Mouse (Mus musculus) adrenal gland, adult 8-10 months (tissue): ENCODE measurements at regions not wholly inside any gene's neighbourhood (a gene's known extent, or its start where the extent isn't known, plus 50 kb on each side); places are given as distances from the start of the nearest gene placed in this dataset.
A peak's percentile ranks its signal among the peaks of the same experiment; 100 is the strongest.

Experiments used
- DNase-seq: peaks from one replicate; pipeline ENCODE4 v3.0.0; 2022

- DNase-seq, result peak; percentile 1
Measured at GRCm38 (mm10) chr12:22802011-22802410, 978.1 kb downstream of the Gm10330 start.
